Mouse (Mus musculus) thymus, adult 2 months (tissue): ENCODE measurements at regions not wholly inside any gene's neighbourhood (a gene's known extent, or its start where the extent isn't known, plus 50 kb on each side); places are given as distances from the start of the nearest gene placed in this dataset.

ENCODE experiments used
- DNase-seq: peaks from one replicate; pipeline ENCODE4 v3.0.0; 2021
- H3K27ac ChIP-seq: fragments of 200-500 bp; 2 replicates; pipeline ENCODE4 v1.5.1; 2012; ENCODE audit warnings: low read length, control low read depth; ENCODE audit not compliant: control insufficient read depth, insufficient read depth
- H3K27me3 ChIP-seq: fragments of 200-500 bp; 2 replicates; pipeline ENCODE4 v1.6.1; 2012; ENCODE audit warnings: mild to moderate bottlenecking, low read length, moderate library complexity, mixed read lengths; ENCODE audit not compliant: control insufficient read depth, insufficient read depth
- H3K36me3 ChIP-seq: fragments of 200-500 bp; 2 replicates; pipeline ENCODE4 v1.6.1; 2012; ENCODE audit warnings: mild to moderate bottlenecking, low read length, moderate library complexity; ENCODE audit not compliant: control insufficient read depth, insufficient read depth
- H3K4me1 ChIP-seq: fragments of 200-500 bp; replicated peaks from 2 replicates; pipeline ENCODE4 v1.6.1; 2012; ENCODE audit warnings: low read length; ENCODE audit not compliant: control insufficient read depth, insufficient read depth
- H3K4me3 ChIP-seq: fragments of 200-500 bp; 2 replicates; pipeline ENCODE4 v1.5.1; 2012; ENCODE audit warnings: mild to moderate bottlenecking, low read length, control low read depth, moderate library complexity; ENCODE audit not compliant: control insufficient read depth, insufficient read depth
- CTCF ChIP-seq: fragments of 200-500 bp; IDR thresholded peaks from 2 replicates; pipeline ENCODE4 v1.5.1; 2012; ENCODE audit warnings: mild to moderate bottlenecking, control low read depth, low read length, moderate library complexity, borderline replicate concordance; ENCODE audit not compliant: control insufficient read depth, poor library complexity, insufficient read depth; ENCODE audit errors: extremely low read depth
- POLR2A ChIP-seq: fragments of 200-500 bp; IDR thresholded peaks from 2 replicates; pipeline ENCODE4 v1.6.1; 2012; ENCODE audit warnings: mild to moderate bottlenecking, low read length, control low read depth, moderate library complexity; ENCODE audit not compliant: control insufficient read depth, poor library complexity, insufficient read depth; ENCODE audit errors: extremely low read depth
- WGBS: fragments of 180-500 bp; shearing (Covaris S2); methylation state at CpG from one replicate; pipeline ENCODE4 v1.1.7; 2018; 5-methylcytosine and 5-hydroxymethylcytosine counted together

- H3K27me3 ChIP-seq, result no peaks in the 10 kb centered on the region
- H3K4me1 ChIP-seq, result no peaks in the 10 kb centered on the region
- H3K36me3 ChIP-seq, result no peaks in the 10 kb centered on the region
- no peak for DNase-seq
- TF ChIP-seq CTCF (no peak), POLR2A (no peak)
- H3K27ac ChIP-seq, result no peak overlapping the region
- no peak overlapping the region for H3K4me3 ChIP-seq
These were observed 443.8 kb upstream of the Kdm8 start for GRCm38 (mm10) chr7:125000669-125001068.

GRCm38 (mm10) chr7:125005638-125006037 is 438.8 kb upstream of the Kdm8 start:
- no peak overlapping the region for H3K27ac ChIP-seq
- no peak overlapping the region for H3K4me3 ChIP-seq
- TF ChIP-seq CTCF (no peak), POLR2A (no peak)
- no peak for DNase-seq
- no peaks in the 10 kb centered on the region for H3K36me3 ChIP-seq
- H3K4me1 ChIP-seq, result no peaks in the 10 kb centered on the region
- H3K27me3 ChIP-seq, result no peaks in the 10 kb centered on the region
- WGBS, result 88% methylated on average over 3 of the region's 3 CpGs

GRCm38 (mm10) chr7:125019259-125019658 is 425.2 kb upstream of the Kdm8 start:
- DNase-seq, result no peak
- no peaks in the 10 kb centered on the region for H3K4me1 ChIP-seq
- 88% methylated on average over 1 of the region's 1 CpGs for WGBS
- no peaks in the 10 kb centered on the region for H3K36me3 ChIP-seq
- TF ChIP-seq CTCF (no peak), POLR2A (no peak)
- H3K27me3 ChIP-seq, result no peaks in the 10 kb centered on the region
- no peak overlapping the region for H3K27ac ChIP-seq
- no peak overlapping the region for H3K4me3 ChIP-seq

GRCm38 (mm10) chr7:125024944-125025343 is 419.5 kb upstream of the Kdm8 start:
- TF ChIP-seq POLR2A (no peak), CTCF (no peak)
- Histone ChIP-seq H3K4me3 (no peak overlapping the region), H3K36me3 (no peaks in the 10 kb centered on the region)

GRCm38 (mm10) chr7:125033778-125034177 is 410.7 kb upstream of the Kdm8 start:
- no peak for TF ChIP-seq POLR2A
- no peak for TF ChIP-seq CTCF
- H3K4me1 ChIP-seq, result no peaks in the 10 kb centered on the region
- no peaks in the 10 kb centered on the region for H3K27me3 ChIP-seq
- H3K27ac ChIP-seq, result no peak overlapping the region
- no peak for DNase-seq
- no peak overlapping the region for H3K4me3 ChIP-seq
- 71% methylated on average over 4 of the region's 4 CpGs for WGBS
- H3K36me3 ChIP-seq, result no peaks in the 10 kb centered on the region

More at GRCm38 (mm10) chr7:125024944-125025343, 419.5 kb upstream of the Kdm8 start:
- no peaks in the 10 kb centered on the region for H3K27me3 ChIP-seq
- H3K4me1 ChIP-seq, result no peaks in the 10 kb centered on the region
- whole genome bisulfite sequencing, result 88% methylated on average over 5 of the region's 5 CpGs
- no peak overlapping the region for H3K27ac ChIP-seq
- no peak for DNase-seq

- 92% methylated on average over 5 of the region's 5 CpGs for WGBS
- H3K4me3 ChIP-seq, result no peak overlapping the region
- no peak overlapping the region for H3K27ac ChIP-seq
- H3K36me3 ChIP-seq, result no peaks in the 10 kb centered on the region
- TF ChIP-seq CTCF, result no peak
- no peak for TF ChIP-seq POLR2A
- no peaks in the 10 kb centered on the region for H3K27me3 ChIP-seq
- H3K4me1 ChIP-seq, result no peaks in the 10 kb centered on the region
- DNase-seq, result no peak
These were observed 410.3 kb upstream of the Kdm8 start for GRCm38 (mm10) chr7:125034196-125034595.

GRCm38 (mm10) chr7:125036098-125036991 is 408.1 kb upstream of the Kdm8 start:
- Histone ChIP-seq H3K4me1 (no peaks in the 10 kb centered on the region), H3K27ac (no peak overlapping the region), H3K27me3 (no peaks in the 10 kb centered on the region), H3K36me3 (no peaks in the 10 kb centered on the region), H3K4me3 (no peak overlapping the region)
- DNase-seq, result no peak
- WGBS, result 82% methylated on average over 10 of the region's 10 CpGs
- TF ChIP-seq POLR2A, result no peak
- no peak for TF ChIP-seq CTCF
